Mouse (Mus musculus): ENCODE measurements at regions not wholly inside any gene's neighbourhood (a gene's known extent, or its start where the extent isn't known, plus 50 kb on each side); places are given as distances from the start of the nearest gene placed in this dataset.

DNA sequence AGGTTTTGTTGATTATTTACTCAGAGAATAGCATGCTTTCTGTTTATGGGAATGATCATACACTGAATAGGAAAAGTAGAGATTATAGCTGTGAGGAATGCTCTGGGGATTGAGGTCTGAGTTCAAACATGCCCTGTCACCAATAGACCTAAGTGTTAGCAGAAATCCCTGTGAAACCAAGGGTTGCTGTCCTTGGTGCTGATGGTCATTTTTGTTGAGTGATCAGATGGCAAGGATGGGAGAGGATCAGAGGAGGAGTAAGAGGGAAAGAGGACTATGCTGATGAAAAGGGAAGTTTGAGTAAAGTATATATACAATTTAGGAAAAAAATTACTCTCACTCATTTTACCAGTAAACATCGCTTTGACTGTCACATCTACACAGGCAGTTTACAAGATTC, 191.5 kb upstream of the Sel1l start:
- TF ChIP-seq CTCF (conservative IDR thresholded peaks at IDR 0.05; ENCODE audit: low read length) (no peak), NANOG (IDR thresholded peaks at IDR 0.05; ENCODE audit: borderline replicate concordance, low read length) (no peak)
